Mouse (Mus musculus) A20 (cell line): Measurements from ENCODE around the gene Ntn5.

Experiments used
- DNase-seq: peaks from one replicate; pipeline ENCODE4 v3.0.0-alpha.2; 2011; ENCODE audit warnings: low read depth, low spot score

Ntn5 gene

GRCm38 (mm10) chr7:45697894-45698293 is 14.1 kb downstream of the Ntn5 start:
- no peak for DNase-seq

DNA sequence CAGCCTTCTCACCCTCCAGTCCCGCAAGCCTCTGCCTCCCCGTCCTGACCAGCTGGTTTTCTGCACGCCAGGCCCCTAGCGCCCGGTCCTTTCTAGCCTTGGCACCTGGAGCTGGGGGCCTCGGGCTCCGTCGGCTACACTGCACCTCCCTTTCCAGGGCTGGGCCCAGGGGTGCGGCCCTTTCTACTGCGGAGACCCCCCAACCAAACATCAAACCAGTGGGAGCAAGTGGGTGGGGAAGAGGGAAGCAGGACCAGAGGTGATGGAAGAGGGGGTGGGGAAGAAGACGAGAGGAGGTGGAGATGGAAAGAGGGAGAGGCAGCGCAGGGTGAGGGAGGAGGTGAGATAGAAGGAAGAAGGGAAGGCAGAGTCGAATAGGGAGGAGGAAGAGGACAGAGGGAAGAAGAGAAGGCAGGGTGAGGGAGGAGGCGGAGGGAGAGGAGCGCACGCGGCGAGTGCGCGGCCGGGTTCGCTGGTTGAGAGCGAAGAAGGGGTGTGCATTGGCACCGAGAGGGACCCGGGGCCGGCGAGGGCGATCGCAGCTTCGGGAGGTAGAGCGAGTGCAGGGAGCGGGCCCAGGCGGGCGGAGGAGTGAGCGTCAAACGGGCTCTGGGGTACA is 15.8 kb downstream of the Ntn5 start, which contains the start of gene Car11:
Gene Car11 (plus strand): TSS at position 321 of the 619 bp plus-strand sequence.
- DNase-seq = no peak

DNA sequence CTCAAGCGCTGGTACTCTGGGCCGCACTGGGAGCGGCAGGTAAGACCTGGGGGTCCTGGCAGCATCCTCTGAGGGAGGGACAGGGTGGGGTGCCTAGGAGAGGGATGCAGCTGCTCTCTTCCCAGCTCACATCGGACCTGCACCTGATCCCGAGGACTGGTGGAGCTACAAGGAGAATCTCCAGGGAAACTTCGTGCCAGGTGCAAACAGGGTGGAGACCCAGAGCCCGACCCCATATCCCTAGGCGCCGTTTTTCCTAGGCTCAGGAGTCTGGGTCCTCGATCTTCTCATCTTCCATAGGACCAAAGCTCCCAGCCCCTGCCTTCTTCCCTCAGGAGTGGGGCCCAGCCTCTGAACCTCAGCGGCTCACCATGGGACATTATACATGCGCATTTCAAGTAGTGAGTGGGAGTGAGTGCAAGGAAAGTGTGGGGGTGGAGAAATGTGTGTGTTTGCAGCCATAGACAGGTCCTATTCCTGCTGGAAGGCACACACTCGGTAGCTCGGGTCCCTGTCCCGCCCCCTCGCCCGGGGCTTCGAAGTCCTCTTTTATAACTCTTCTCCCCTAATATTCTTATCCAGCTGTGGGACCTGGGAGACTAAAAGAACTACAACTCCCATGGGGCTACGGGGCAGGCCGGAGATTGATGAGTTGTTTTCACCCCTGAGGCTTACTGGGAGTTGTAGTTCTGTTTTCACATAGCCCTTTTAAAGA is 16.6 kb downstream of the Ntn5 start:
- peak; percentile 65 for DNase-seq

DNA sequence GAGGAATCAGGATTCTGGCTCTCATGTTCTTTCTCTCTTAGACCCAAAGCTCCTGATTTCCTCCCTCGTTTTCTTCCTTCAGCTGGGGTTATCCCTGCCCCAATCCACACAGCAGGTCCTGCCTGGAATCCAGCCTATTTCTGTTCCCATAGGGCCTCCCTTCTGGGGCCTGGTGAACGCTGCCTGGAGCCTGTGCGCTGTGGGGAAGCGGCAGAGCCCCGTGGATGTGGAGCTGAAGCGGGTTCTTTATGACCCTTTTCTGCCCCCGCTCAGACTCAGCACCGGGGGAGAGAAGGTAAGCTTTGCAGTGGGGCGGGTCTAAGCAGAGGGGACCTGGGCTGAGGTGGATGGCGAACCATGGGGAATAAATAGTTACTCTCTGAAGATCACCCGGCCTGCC is 17.2 kb downstream of the Ntn5 start:
- DNase-seq = no peak

GRCm38 (mm10) chr7:45701607-45702006 is 17.8 kb downstream of the Ntn5 start:
- DNase-seq = no peak

GRCm38 (mm10) chr7:45702316-45702715 is 18.5 kb downstream of the Ntn5 start:
- no peak for DNase-seq

DNA sequence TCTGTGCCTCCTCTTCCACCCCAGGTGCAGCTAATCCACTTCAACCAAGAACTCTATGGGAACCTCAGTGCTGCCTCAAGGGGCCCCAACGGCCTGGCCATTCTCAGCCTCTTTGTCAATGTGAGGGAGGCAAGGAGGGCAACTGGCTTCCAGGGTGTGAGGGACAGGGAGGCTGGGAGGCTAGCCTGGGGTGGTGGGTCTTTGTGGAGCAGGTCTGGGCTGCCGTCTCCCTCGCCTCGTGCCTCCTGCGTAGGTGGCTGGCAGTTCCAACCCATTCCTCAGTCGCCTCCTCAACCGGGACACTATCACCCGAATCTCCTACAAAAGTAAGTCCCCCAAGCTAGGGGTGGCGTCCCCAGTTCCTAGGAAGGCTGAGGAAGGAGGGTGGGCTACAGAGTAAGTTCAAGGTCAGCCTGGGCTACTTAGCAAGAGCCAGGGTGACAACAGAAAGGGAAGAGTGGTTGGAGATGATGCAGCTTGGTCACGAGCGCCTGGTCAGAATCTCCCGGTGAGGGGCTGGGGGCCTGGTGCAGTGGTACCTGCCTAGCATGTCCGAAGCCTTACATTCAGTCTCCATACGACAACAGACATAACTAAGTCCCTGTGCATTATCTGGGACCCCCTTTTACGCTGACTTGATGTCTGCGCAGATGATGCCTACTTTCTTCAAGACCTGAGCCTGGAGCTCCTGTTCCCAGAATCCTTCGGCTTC is 19.1 kb downstream of the Ntn5 start:
- DNase-seq = no peak

- DNase-seq = no peak
Measured at GRCm38 (mm10) chr7:45703521-45704033, 19.8 kb downstream of the Ntn5 start.

DNA sequence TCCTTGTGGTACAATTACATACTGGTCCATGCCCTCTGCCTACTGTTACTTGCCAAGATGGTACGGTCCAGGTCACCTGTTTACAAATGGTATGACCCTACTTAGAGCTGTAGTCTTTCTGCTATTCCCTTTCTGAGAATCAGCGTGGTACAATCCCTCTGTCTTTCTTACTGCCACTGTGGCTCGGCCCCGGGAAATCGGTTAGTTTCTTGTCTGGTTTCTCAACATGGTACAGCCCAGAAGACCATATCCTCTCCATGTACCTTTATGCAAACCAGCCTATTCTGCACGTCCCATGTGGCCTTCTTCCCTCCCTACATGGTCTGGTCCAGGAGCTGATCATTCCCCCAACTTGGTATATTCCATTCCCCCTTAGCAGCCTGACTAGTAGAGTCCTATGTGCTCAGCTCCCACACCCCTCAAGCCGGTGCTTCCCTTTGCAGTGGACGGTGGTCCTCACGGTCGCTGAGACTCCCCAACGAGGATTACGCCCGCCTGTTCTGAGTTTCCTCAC is 20.3 kb downstream of the Ntn5 start:
- DNase-seq = peak; percentile 94

GRCm38 (mm10) chr7:45704730-45705442 is 21.1 kb downstream of the Ntn5 start, which contains the start of gene Dbp:
TSS of gene Dbp (plus strand) at chr7:45705088.
- peak; percentile 99 for DNase-seq

DNA sequence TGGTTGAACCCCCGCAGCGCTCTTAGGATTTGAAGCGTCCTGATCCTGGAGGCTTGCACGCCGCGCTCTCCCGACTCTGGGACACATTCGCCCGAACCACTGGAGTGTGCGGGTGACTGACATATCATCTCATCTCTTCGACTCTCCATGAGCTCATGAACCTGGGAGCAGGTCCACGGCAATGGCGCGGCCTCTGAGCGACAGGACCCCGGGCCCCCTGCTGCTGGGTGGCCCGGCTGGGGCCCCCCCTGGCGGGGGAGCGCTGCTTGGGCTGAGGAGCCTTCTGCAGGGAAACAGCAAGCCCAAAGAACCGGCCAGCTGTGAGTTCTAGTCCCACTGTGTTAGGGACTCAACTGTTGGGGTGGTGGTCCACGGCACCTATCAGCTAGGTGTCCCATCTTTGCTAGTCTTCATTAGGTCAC is 21.6 kb downstream of the Ntn5 start:
- DNase-seq = no peak

DNA sequence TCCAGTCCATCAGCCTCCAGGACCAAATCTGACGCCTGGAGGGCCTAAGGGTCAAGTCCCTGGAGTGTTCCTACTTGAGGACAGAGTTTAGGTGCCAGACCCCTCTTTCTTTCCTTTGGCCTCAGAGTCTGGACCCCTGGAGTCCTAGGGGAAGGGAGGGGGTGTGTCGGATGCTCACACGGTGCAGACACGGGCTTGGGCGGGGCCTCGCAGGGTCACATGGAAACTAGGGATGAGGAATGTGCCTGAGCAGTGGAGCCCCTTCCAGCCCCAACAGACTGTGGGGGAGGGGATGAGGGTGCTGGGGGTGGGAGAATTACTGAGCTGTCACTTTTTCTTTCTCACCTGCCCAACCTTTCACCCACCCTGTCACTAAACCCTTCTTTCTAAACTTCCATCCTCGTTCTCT is 22.1 kb downstream of the Ntn5 start:
- peak; percentile 64 for DNase-seq

GRCm38 (mm10) chr7:45706721-45707241 is 23.0 kb downstream of the Ntn5 start:
- peak; percentile 96 for DNase-seq

GRCm38 (mm10) chr7:45707375-45707967 is 23.6 kb downstream of the Ntn5 start:
- DNase-seq = peak; percentile 96

DNA sequence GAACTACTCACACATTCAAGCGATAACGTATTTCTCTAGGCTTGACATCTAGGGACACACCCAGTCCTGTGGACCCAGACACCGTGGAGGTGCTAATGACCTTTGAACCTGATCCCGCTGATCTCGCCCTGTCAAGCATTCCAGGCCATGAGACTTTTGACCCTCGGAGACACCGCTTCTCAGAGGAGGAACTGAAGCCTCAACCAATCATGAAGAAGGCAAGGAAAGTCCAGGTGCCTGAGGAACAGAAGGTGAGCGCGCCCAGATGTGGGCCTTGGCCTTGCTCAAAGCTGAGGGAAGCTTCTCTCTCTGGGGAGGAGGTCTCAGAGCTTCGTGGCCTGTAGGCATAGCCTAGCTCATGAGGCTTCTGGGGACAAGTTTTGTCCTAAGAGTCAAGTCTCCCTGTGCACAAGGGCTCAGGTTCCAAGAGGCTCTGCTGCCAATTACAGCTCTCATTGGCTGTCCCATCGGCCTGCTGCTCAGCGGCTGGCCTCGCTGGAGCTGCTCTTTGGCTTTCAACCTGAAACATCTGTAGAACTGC is 24.5 kb downstream of the Ntn5 start:
- peak; percentile 75 for DNase-seq

- DNase-seq = peak; percentile 43
Measured at GRCm38 (mm10) chr7:45709036-45709435, 25.2 kb downstream of the Ntn5 start.

DNA sequence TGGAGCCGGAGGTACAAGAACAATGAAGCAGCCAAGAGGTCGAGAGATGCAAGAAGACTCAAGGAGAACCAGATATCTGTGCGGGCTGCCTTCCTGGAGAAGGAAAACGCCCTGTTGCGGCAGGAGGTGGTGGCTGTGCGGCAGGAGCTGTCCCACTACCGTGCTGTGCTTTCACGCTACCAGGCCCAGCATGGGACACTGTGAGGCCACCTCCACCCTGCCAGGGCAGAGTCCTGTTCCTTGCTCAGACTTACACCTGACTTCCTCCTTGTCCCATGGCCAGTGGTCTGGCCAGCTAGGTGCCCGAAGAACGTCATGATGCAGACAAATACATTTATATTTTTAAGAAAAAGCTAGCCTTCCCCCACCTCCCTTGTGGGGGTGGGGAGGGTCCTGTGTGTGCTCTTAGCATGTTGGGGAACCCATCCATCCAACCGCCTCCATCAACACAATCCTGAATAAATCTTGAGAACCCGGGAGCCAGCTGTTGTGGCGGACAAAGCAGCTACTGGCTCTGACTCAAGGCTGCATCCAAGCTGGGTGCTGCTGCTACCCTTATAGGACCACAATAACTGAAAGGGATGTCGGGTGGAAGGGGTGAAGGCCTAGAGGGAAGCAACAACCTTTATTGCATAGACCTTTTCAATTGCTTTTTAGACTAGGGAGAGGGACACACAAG is 26.0 kb downstream of the Ntn5 start:
- no peak for DNase-seq

- DNase-seq = no peak
Measured at GRCm38 (mm10) chr7:45710477-45711191, 26.8 kb downstream of the Ntn5 start.

GRCm38 (mm10) chr7:45711316-45712021 is 27.6 kb downstream of the Ntn5 start:
- DNase-seq = no peak
